Comparison of ENCODE assay signal across 9 mouse cellular contexts in the genomic region with DNA sequence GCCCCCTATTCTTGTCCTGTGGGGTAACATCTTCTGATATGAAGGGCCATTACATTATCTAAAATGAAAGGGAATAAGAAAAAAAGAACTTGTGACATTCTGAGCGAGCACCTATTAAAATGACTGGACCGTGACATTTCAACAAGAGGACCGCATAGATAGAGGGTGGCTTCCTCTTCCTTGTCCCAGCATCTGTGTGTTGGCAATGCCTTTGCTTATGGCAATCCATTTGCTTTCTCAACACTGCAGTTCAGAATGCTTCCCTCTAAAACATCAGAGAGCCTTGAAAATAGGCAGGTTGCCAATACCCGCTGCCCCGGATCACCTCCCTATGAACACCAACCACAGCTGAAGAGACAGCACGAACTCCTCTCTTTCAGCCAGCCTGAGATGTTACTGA. TPM values are rescaled to one million over a fixed set of nuclear protein-coding genes. Genes with fewer than 3 reads are reported as not detected.
DNase-seq lines count a peak whose midpoint lies in the region; ATAC-seq and TF ChIP-seq lines count a peak whose summit lies in the region.
"Had no signal": no experiment of that assay in that cellular context is flagged by ENCODE, and none has a peak within 500 bp of the region (broad histone marks: within the 10 kb centered on the region; RNA-seq: fewer than 3 reads in every experiment).

No protein-coding gene starts in this region.

- H3K4me1 ChIP-seq in forebrain, embryonic 15.5 days, result peaks cover 61% of the 10 kb centered on the region
- H3K4me1 ChIP-seq in limb, embryonic 14.5 days (ENCODE audit: control insufficient read depth, insufficient read depth, low read length), result peaks cover 22% of the 10 kb centered on the region
- H3K4me1 ChIP-seq in midbrain, embryonic 16.5 days (ENCODE audit: control insufficient read depth, insufficient read depth, low read length), result peaks cover 37% of the 10 kb centered on the region

- ATAC-seq in forebrain, embryonic 15.5 days (replicated peaks), result no peak
- ATAC-seq in limb, embryonic 14.5 days (ENCODE audit: low FRiP score, low read depth), result no peak
- no peak for ATAC-seq in midbrain, embryonic 16.5 days

- TF ChIP-seq POLR2A in limb, embryonic 14.5 days (IDR thresholded peaks at IDR 0.05; ENCODE audit: borderline replicate concordance, extremely low read depth, insufficient read depth, insufficient read length), result no peak

- peak overlapping the region; percentile 78 for H3K4me2 ChIP-seq in forebrain, embryonic 15.5 days (replicated peaks)
- peak overlapping the region; percentile 95 for H3K4me2 ChIP-seq in limb, embryonic 14.5 days (replicated peaks; ENCODE audit: low read depth, low read length, severe bottlenecking)
- peak overlapping the region; percentile 86 for H3K4me2 ChIP-seq in midbrain, embryonic 16.5 days (ENCODE audit: low read length)

- peak overlapping the region; percentile 88 for H3K9ac ChIP-seq in forebrain, embryonic 15.5 days (replicated peaks)
- H3K9ac ChIP-seq in limb, embryonic 14.5 days (ENCODE audit: low read depth, low read length, severe bottlenecking), result no peak overlapping the region
- peak overlapping the region; percentile 98 for H3K9ac ChIP-seq in midbrain, embryonic 16.5 days (ENCODE audit: low read depth, low read length)

- no peaks in the 10 kb centered on the region for H3K27me3 ChIP-seq in forebrain, embryonic 15.5 days
- H3K27me3 ChIP-seq in limb, embryonic 14.5 days (ENCODE audit: control insufficient read depth, insufficient read depth, low read length), result no peaks in the 10 kb centered on the region
- H3K27me3 ChIP-seq in midbrain, embryonic 16.5 days (ENCODE audit: control insufficient read depth, insufficient read depth, low read depth, low read length), result no peaks in the 10 kb centered on the region

- H3K4me3 ChIP-seq in forebrain, embryonic 15.5 days, result peak overlapping the region; percentile 82
- peak overlapping the region; percentile 90 for H3K4me3 ChIP-seq in limb, embryonic 14.5 days (replicated peaks; ENCODE audit: low read length)
- peak overlapping the region; percentile 87 for H3K4me3 ChIP-seq in midbrain, embryonic 16.5 days (ENCODE audit: low read depth, low read length)

- H3K9me3 ChIP-seq in forebrain, embryonic 15.5 days, result no peaks in the 10 kb centered on the region
- no peaks in the 10 kb centered on the region for H3K9me3 ChIP-seq in limb, embryonic 14.5 days (ENCODE audit: control insufficient read depth, low read length)
- H3K9me3 ChIP-seq in midbrain, embryonic 16.5 days (replicated peaks; ENCODE audit: control insufficient read depth, low read length, poor library complexity, severe bottlenecking), result no peaks in the 10 kb centered on the region

- no peaks in the 10 kb centered on the region for H3K36me3 ChIP-seq in forebrain, embryonic 15.5 days
- H3K36me3 ChIP-seq in limb, embryonic 14.5 days (ENCODE audit: control insufficient read depth, insufficient read depth, low read length), result no peaks in the 10 kb centered on the region
- no peaks in the 10 kb centered on the region for H3K36me3 ChIP-seq in midbrain, embryonic 16.5 days (ENCODE audit: control insufficient read depth, insufficient read depth, low read length)

- peak overlapping the region; percentile 91 for H3K27ac ChIP-seq in forebrain, embryonic 15.5 days (replicated peaks)
- H3K27ac ChIP-seq in limb, embryonic 14.5 days (replicated peaks; ENCODE audit: low read depth, low read length), result no peak overlapping the region
- H3K27ac ChIP-seq in midbrain, embryonic 16.5 days (ENCODE audit: low read length), result no peak overlapping the region

- WGBS in forebrain, embryonic 15.5 days, result 44% methylated on average over 6 of the region's 6 CpGs
- 70% methylated on average over 6 of the region's 6 CpGs for WGBS in limb, embryonic 14.5 days
- WGBS in midbrain, embryonic 16.5 days, result 36% methylated on average over 6 of the region's 6 CpGs

- DNase-seq in embryo, embryonic 10.5 days (ENCODE audit: low spot score), result peak; percentile 9
- no peak for DNase-seq in embryo, embryonic 9.5 days (ENCODE audit: extremely low spot score)
- DNase-seq in Muller cell, postnatal 12 days (ENCODE audit: inconsistent ontology term), result peak; percentile 56
- DNase-seq in limb, embryonic 14.5 days (ENCODE audit: low spot score), result no peak
- DNase-seq in layer of hippocampus, adult 9-10 months (ENCODE audit: low spot score), result no peak
- no peak for DNase-seq in urinary bladder, postnatal 4 days (ENCODE audit: low spot score in 2 of 2)

RNA-seq across cellular contexts. Expression of gene Nin, which starts 3.6 kb away (rescaled TPM):
- 33.5 and 34.9 TPM in 2 replicates for polyA plus RNA-seq in forebrain, embryonic 15.5 days (2015; fragmentation: Nextera tagmentation; extraction: Ambion mirVana)
- 14.3 and 16.9 TPM in 2 replicates for polyA plus RNA-seq in limb, embryonic 14.5 days (2012; rRNA removed)
- 13.7 and 16.1 TPM in 2 replicates for polyA plus RNA-seq in limb, embryonic 14.5 days (2014; fragmentation: Nextera tagmentation; extraction: Ambion mirVana)
- 14.1 and 16.3 TPM in 2 replicates for polyA plus RNA-seq in midbrain, embryonic 16.5 days (2015; fragmentation: Nextera tagmentation; extraction: Ambion mirVana)

RNA-seq across cellular contexts. Expression of gene Abhd12b, which starts 44.0 kb away (rescaled TPM):
- polyA plus RNA-seq in forebrain, embryonic 15.5 days (2015; fragmentation: Nextera tagmentation; extraction: Ambion mirVana), result not detected in 2 replicates
- polyA plus RNA-seq in limb, embryonic 14.5 days (2012; rRNA removed), result 0.04 TPM in 1 of 2 replicates, not detected in the other
- polyA plus RNA-seq in limb, embryonic 14.5 days (2014; fragmentation: Nextera tagmentation; extraction: Ambion mirVana), result not detected in 2 replicates
- polyA plus RNA-seq in midbrain, embryonic 16.5 days (2015; fragmentation: Nextera tagmentation; extraction: Ambion mirVana), result 0.16 and 0.25 TPM in 2 replicates
- polyA plus RNA-seq: spleen, adult 2 months had no signal

Comparison
In these comparisons a context has a peak if more than half of its experiments do, and no peak if none do; other contexts are left out.
1. DNase-seq: peak in embryo, embryonic 10.5 days (single experiment) and Muller cell, postnatal 12 days (single experiment); none in embryo, embryonic 9.5 days (single experiment), limb, embryonic 14.5 days (single experiment), layer of hippocampus, adult 9-10 months (single experiment) and urinary bladder, postnatal 4 days (0 of 2).
2. Peak in every context shown above with its lines, with median percentiles within 50 percentile points of each other: H3K4me2 ChIP-seq and H3K4me3 ChIP-seq.